Mouse (Mus musculus) liver, embryonic 11.5 days (tissue): ENCODE data around the gene Mmp15. TPM values are rescaled to one million over a fixed set of nuclear protein-coding genes. Genes with fewer than 3 reads are reported as not detected.

Source experiments
- ATAC-seq: fragments of 200-750 bp; cut with Nextera tagmentation; replicated peaks from 2 replicates; pipeline ENCODE4 v1.8.0; 2017; ENCODE audit warnings: moderate number of reproducible peaks, mild to moderate bottlenecking, moderate TSS enrichment, moderate library complexity; ENCODE audit not compliant: low FRiP score
- DNase-seq: peaks from one replicate; pipeline ENCODE4 v3.0.0-alpha.2; 2017; ENCODE audit warnings: low spot score
- H3K27ac ChIP-seq: fragments of 300-500 bp; sonication (generic); 2 replicates; pipeline ENCODE4 v1.5.1; 2014; ENCODE audit warnings: mild to moderate bottlenecking, low read depth, low read length, control low read depth
- H3K27me3 ChIP-seq: fragments of 300-500 bp; sonication (generic); replicated peaks from 2 replicates; pipeline ENCODE4 v1.6.1; 2014; ENCODE audit warnings: low read length, mixed read lengths; ENCODE audit not compliant: control insufficient read depth, insufficient read depth
- H3K36me3 ChIP-seq: fragments of 300-500 bp; sonication (generic); 2 replicates; pipeline ENCODE4 v1.6.1; 2014; ENCODE audit warnings: mild to moderate bottlenecking, low read length, moderate library complexity, mixed read lengths; ENCODE audit not compliant: control insufficient read depth, insufficient read depth
- H3K4me1 ChIP-seq: fragments of 300-500 bp; sonication (generic); replicated peaks from 2 replicates; pipeline ENCODE4 v1.6.1; 2014; ENCODE audit warnings: low read length, mixed read lengths; ENCODE audit not compliant: control insufficient read depth, insufficient read depth
- H3K4me2 ChIP-seq: fragments of 300-500 bp; sonication (generic); 2 replicates; pipeline ENCODE4 v1.6.1; 2014; ENCODE audit warnings: mild to moderate bottlenecking, control low read depth, moderate library complexity
- H3K4me3 ChIP-seq: fragments of 300-500 bp; sonication (generic); 2 replicates; pipeline ENCODE4 v1.5.1; 2014; ENCODE audit warnings: low read depth, low read length, control low read depth
- H3K9ac ChIP-seq: fragments of 300-500 bp; sonication (generic); 2 replicates; pipeline ENCODE4 v1.6.1; 2014; ENCODE audit warnings: low read depth, low read length, control low read depth
- H3K9me3 ChIP-seq: fragments of 300-500 bp; sonication (generic); 2 replicates; pipeline ENCODE4 v1.6.1; 2016; ENCODE audit warnings: low read length, inconsistent platforms, mixed read lengths; ENCODE audit not compliant: control insufficient read depth
- WGBS: fragments of 180-500 bp; shearing (Covaris S2); extraction: QIAGEN DNeasy Blood & Tissue Kit; methylation state at CpG from one replicate; pipeline ENCODE4 v1.1.7; 2014; 5-methylcytosine and 5-hydroxymethylcytosine counted together
- polyA plus RNA-seq: library from polyadenylated mRNA; unstranded; fragments of >200 nt; fragmentation: Nextera tagmentation; extraction: Ambion mirVana; gene quantifications from 2 replicates; pipeline ENCODE4 v1.2.1, GENCODE M21; 2014

Mmp15 gene
- polyA plus RNA-seq, 1 experiment from 2014 or later, result 5.4 TPM

DNA sequence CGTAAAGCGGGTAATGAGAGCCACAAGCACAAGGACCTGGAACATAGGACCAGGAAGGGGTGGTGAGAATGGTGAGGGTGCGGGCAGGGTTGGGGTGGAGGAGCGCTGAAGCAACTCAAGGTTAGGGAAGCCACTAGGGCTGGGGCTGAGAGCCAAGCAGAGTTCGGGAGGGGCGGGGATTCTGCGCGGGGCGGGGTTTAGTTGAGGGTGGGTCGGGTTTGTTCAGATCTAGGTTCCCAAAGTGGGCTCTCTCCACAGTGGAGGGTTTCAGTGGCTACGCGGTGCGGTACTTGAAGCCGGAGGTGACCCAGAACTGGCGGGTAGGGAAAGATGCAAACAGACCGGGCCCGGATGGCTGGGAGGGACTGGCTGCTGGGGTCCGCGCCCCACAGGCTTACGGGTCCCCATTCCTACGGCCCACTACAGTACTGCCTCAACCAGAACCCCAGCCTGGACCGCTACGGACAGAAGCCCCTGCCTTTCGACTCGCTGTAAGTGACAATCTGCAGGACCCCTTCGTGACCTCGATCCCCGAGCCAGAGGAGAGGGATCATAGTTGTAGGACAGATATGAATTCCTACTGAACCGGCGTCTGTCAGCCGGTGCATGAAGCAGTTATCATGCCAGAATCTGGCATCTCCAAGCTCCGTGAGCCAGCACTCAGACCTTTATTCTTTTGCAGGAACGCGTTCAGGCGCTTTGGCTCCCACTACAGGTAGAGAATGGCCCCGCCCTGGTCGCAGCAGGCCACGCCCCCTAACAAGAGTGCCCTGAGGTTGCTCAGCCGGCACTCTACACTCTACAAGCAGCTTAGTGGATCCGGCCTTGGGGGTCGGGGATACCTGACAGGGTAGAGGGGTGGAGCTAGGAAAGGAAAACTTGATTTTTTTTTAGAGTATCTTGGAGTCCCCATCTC lies 31.6 kb upstream of the Mmp15 start:
- DNase-seq, result peak; percentile 63
- H3K9me3 ChIP-seq, result no peaks in the 10 kb centered on the region
- 3% methylated on average over 41 of the region's 41 CpGs for WGBS

DNA sequence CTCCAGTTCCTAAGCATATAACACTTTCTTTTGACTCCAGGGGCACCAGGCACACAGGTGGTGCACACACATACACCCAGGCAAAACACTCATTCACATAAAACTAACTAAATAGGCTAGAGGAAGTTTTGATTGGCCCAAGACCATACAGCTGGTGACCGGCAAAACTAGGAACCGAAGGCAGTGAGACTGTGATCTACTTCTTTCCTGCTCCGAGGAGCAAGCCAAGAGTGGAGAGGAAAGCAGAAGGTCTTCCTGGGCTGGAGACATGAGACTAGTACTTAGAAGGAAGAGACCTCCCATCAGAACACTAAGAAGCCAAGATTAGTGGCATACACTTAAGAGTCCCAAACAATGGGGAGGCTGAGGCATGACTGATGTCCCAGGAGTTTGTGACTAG lies 28.9 kb upstream of the Mmp15 start:
- Histone ChIP-seq H3K36me3 (peaks cover 9% of the 10 kb centered on the region), H3K4me1 (no peaks in the 10 kb centered on the region; the same call in 1 of the 2 replicates)

More for the DNA sequence above, 31.6 kb upstream of the Mmp15 start:
- H3K4me3 ChIP-seq, result peak overlapping the region; percentile 51
- H3K27ac ChIP-seq, result no peak overlapping the region
- 0 out of 2 replicates have a peak overlapping the region, but pooled peaks have one; percentile 20 for H3K9ac ChIP-seq
- ATAC-seq, result peak; percentile 66
- peak overlapping the region; percentile 93 for H3K4me2 ChIP-seq
- no peaks in the 10 kb centered on the region; the same call in 1 of the 2 replicates for H3K4me1 ChIP-seq
- H3K36me3 ChIP-seq, result no peaks in the 10 kb centered on the region
- peaks cover 2% of the 10 kb centered on the region for H3K27me3 ChIP-seq

DNA sequence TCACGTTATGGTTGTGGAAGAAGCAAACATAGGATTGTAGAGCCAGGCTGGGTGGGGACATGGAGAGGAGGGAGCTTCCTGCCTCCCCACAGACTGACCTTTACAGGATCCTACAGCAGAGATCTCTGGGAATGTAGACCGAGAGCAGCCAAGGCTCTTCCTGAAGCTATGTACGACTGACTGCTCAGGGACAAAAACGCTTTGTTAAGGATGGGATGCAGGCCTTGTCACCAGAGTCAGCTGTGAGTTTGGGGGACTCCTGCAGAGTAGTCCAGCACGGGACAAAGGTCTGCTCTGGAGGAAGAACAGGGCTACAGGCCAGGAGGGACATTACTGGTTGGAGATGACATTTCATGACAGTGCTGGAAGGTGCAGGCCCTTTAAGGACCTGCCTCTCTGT lies 27.4 kb upstream of the Mmp15 start:
- Histone ChIP-seq H3K36me3 (peaks cover 24% of the 10 kb centered on the region), H3K4me1 (no peaks in the 10 kb centered on the region; the same call in 1 of the 2 replicates), H3K27me3 (peaks cover 2% of the 10 kb centered on the region), H3K9me3 (no peaks in the 10 kb centered on the region), H3K4me3 (no peak overlapping the region), H3K4me2 (no peak overlapping the region), H3K27ac (no peak overlapping the region), H3K9ac (no peak overlapping the region)
- no peak for DNase-seq
- no peak for ATAC-seq
- WGBS, result 69% methylated on average over 5 of the region's 5 CpGs

More for the DNA sequence above, 28.9 kb upstream of the Mmp15 start:
- ATAC-seq (no peak), DNase-seq (no peak)
- Histone ChIP-seq H3K4me2 (no peak overlapping the region), H3K9me3 (no peaks in the 10 kb centered on the region), H3K4me3 (no peak overlapping the region), H3K27ac (no peak overlapping the region), H3K27me3 (peaks cover 2% of the 10 kb centered on the region), H3K9ac (no peak overlapping the region)
- 80% methylated on average over 3 of the region's 3 CpGs for WGBS

DNA sequence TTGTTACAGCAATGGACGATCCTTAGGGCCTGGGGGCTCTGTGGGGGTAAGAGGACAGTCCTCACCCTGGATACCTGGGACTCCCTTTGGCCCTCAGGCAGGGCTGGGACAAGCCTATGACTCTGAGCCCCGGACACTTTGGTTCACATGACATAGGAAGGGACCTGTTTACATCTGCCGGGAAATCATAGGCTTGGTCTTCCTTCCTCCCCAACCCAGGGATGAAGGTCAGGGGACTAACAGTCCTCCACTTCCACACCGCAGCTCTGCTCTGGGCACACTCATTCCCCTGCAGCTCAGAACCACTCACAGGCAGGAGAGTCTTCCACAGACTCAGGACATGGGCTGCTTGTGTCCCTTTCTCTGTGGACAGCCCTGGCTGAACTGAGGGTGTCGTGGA lies 25.2 kb upstream of the Mmp15 start:
- Histone ChIP-seq H3K4me2 (no peak overlapping the region), H3K27me3 (no peaks in the 10 kb centered on the region; the same call in 1 of the 2 replicates), H3K9me3 (no peaks in the 10 kb centered on the region), H3K27ac (no peak overlapping the region), H3K36me3 (peaks cover 24% of the 10 kb centered on the region), H3K9ac (no peak overlapping the region), H3K4me1 (peaks cover 13% of the 10 kb centered on the region), H3K4me3 (no peak overlapping the region)
- ATAC-seq (no peak), DNase-seq (no peak)
- WGBS, result 82% methylated on average over 5 of the region's 5 CpGs

DNA sequence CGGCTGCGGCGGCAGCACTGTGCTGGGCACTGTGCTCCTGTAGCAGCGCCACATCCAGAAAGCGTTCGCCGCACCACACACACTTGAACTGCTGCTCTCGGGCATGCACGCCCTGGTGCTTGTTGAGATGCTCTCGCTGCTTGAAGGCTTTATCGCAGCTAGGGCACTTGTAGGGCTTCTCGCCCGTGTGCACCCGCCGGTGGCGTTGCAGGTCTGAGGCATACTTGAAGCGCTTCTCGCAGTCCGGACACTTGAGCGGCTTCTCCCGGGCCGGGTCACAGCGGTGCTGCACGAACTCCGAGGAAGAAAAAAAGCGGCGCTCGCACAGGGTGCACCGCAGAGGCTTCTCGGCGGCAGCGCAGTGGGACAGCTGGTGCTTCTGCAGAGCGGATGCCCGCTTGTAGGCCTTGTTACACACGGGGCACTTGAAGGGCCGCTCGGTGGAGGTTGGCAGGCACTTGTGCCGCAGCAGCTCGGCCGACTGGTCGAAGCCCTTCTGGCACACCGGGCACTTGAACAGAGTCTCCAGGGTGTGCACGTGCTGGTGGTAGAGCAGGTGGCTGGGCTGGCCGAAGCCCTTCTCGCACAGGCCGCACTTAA lies 24.1 kb upstream of the Mmp15 start:
- no peaks in the 10 kb centered on the region for H3K27me3 ChIP-seq
- no peak overlapping the region for H3K9ac ChIP-seq
- H3K4me3 ChIP-seq, result no peak overlapping the region
- no peak overlapping the region for H3K27ac ChIP-seq
- peaks cover 24% of the 10 kb centered on the region for H3K36me3 ChIP-seq
- no peak overlapping the region for H3K4me2 ChIP-seq
- no peaks in the 10 kb centered on the region for H3K9me3 ChIP-seq
- DNase-seq, result no peak
- ATAC-seq, result no peak
- peaks cover 17% of the 10 kb centered on the region for H3K4me1 ChIP-seq
- 90% methylated on average over 46 of the region's 46 CpGs for WGBS

DNA sequence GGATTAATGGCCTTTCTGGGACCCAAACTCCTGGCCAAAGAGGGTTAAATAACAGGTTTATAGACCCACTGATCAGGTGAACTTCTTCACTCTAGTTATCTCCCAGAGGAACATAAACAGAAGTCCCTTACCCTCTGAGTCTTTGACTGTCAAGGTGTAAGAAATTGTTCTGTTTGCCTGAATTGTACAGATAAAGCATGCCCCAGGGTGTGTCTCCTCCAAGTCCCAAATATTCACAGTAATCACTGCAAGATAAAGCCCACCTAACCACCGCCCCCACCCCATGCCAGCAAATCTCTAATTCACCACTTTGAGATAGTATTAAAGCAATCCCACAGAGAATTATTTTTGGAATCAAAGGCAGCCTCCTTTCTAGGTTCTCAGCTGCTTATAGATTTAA lies 21.7 kb upstream of the Mmp15 start:
- Histone ChIP-seq H3K4me3 (peak overlapping the region; percentile 85), H3K36me3 (peaks cover 27% of the 10 kb centered on the region), H3K4me2 (peak overlapping the region; percentile 95), H3K9ac (peak overlapping the region; percentile 75; the same call in 1 of the 2 replicates), H3K27ac (no peak overlapping the region), H3K4me1 (peaks cover 17% of the 10 kb centered on the region), H3K9me3 (no peaks in the 10 kb centered on the region), H3K27me3 (no peaks in the 10 kb centered on the region)
- ATAC-seq, result no peak
- no peak for DNase-seq
- WGBS, result 46% methylated on average over 1 of the region's 1 CpGs

DNA sequence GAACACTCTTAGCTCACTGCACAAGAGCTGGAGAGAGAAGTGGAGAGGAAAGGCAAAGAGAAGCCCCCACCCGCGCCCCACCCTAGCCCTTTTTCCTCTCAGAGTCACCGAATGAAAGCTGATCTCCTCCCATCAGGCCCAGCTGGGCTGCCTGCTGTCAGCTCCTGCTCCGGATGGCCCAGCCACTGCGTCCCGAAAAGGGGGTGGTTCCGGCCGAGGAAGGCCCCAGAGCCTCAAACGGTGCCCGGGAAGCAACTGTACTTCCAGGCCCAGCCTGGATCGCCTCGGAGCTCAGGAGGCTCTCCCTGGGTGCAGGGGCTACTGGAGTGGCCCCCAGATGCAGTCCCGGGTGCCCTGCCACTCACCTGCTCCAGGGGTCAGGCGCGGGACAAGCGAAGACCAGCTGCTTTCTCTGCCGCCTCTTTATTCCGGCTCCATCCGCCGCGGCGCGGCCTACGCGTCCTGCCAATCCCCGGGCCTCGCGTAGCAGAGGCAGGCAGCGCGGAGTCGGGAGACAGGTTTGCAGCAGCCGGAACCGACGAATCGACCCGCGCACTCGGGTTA lies 20.8 kb upstream of the Mmp15 start:
- Histone ChIP-seq H3K4me1 (peaks cover 17% of the 10 kb centered on the region), H3K9ac (peak overlapping the region; percentile 75), H3K4me2 (peak overlapping the region; percentile 95), H3K27ac (peak overlapping the region; percentile 97), H3K9me3 (no peaks in the 10 kb centered on the region), H3K36me3 (peaks cover 27% of the 10 kb centered on the region), H3K4me3 (peak overlapping the region; percentile 85), H3K27me3 (no peaks in the 10 kb centered on the region)
- under 1% methylated on average over 38 of the region's 38 CpGs for WGBS
- DNase-seq (peak; percentile 88), ATAC-seq (peak; percentile 46)

DNA sequence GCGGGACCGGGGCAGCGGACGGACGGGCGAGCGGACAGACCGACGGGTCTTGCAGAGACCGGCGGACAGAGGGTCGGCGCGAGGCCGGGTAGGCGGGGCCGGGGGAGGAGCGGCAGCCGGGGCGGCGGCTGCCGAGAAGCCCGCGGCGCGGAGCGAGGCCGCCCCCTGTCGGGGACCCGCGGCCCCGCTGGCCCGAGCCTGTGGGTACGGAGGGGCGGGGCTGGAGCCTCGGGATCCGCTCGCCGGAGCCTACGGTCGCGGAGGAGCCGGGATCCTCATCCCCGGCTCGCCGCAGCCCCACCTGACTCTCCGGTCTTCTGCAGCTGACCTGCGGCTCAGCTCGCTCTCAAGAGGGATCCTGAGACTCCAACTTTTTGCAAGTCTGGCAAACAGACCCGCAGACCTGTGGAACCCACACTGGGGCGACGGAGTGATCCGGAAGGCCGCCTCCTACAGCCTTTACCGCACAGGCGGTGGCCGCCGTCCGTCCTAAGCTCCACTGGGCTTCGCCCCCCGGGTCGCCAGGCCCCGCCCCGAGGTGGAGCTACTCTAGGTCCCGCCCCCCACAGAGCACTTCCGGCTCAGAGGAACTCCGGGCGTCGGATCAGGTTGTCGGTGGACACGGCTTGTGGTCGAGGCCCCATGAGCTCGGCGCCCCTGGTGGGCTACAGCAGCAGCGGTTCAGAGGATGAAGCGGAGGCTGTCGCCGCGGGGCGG lies 20.2 kb upstream of the Mmp15 start, which contains the start of the genes Zfp319 and Usb1:
Gene Zfp319 (minus strand): TSS at position 231 of the 717 bp plus-strand sequence.
Gene Usb1 (plus strand): TSS at position 565 of the 717 bp plus-strand sequence.
- Histone ChIP-seq H3K4me2 (peak within 1 kb of the TSS; percentile 95), H3K36me3 (peaks cover 27% of the 10 kb centered on the region), H3K9ac (peak within 1 kb of the TSS; percentile 75), H3K27ac (peak within 1 kb of the TSS; percentile 97), H3K4me1 (peaks cover 17% of the 10 kb centered on the region), H3K9me3 (no peaks in the 10 kb centered on the region), H3K4me3 (peak within 1 kb of the TSS; percentile 85), H3K27me3 (no peaks in the 10 kb centered on the region)
- peak; percentile 96 for DNase-seq
- WGBS, result 0% methylated on average over 76 of the region's 80 CpGs
- ATAC-seq, result peak; percentile 94
